Mouse (Mus musculus) kidney, adult 8-10 months (tissue): ENCODE data around the gene Gm595.

Experiments
- DNase-seq, 2 experiments: peaks; one replicate each; pipeline ENCODE4 v3.0.0; 2022

Gm595 gene

GRCm38 (mm10) chrX:48877613-48878012 is at the start of gene Gm595:
Gm595 (minus strand) TSS chrX:48877713.
- DNase-seq, result no peak

- DNase-seq, result no peak
These were observed 30.9 kb upstream of the Gm595 start for GRCm38 (mm10) chrX:48908421-48908820.

GRCm38 (mm10) chrX:48903744-48904143 is 26.2 kb upstream of the Gm595 start:
- DNase-seq, result no peak

GRCm38 (mm10) chrX:48899555-48899954 is 22.0 kb upstream of the Gm595 start:
- DNase-seq, result no peak

GRCm38 (mm10) chrX:48896803-48897202 is 19.3 kb upstream of the Gm595 start:
- no peak for DNase-seq

- DNase-seq, result no peak
These were observed 16.4 kb upstream of the Gm595 start for GRCm38 (mm10) chrX:48893946-48894345.

- DNase-seq, result no peak
These were observed 12.7 kb upstream of the Gm595 start for GRCm38 (mm10) chrX:48890259-48890658.

- no peak for DNase-seq
These were observed 7.1 kb upstream of the Gm595 start for GRCm38 (mm10) chrX:48884615-48885014.
